In the genomic region with DNA sequence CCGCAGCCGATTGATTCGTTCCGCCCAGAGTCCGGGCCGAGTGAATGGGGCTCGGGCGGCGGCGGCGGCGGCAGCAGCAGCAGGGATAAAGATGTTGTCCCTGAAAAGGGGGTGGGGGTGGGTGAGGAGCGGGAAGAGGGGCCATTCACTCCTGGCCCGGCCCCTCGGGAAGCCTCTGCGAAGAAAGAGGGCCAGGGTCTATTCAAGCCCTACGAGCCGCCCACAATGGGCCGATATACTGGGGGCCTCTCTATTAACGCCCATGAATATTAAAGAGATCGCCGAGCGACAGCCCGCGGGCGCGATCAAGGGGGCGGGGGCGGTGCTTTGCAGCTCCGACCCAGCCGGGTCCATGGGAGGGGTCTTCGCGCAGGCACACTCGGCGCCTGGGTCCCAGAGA, we compare ENCODE assay signal across 12 mouse cellular contexts. TPM values are rescaled to one million over a fixed set of nuclear protein-coding genes. Genes with fewer than 3 reads are reported as not detected.
DNase-seq lines count a peak whose midpoint lies in the region; ATAC-seq and TF ChIP-seq lines count a peak whose summit lies in the region.
"Had no signal": no experiment of that assay in that cellular context is flagged by ENCODE, and none has a peak within 500 bp of the region (broad histone marks: within the 10 kb centered on the region; RNA-seq: fewer than 3 reads in every experiment).

No protein-coding gene starts in this region.

- peaks cover 56% of the 10 kb centered on the region for H3K4me1 ChIP-seq in kidney, embryonic 15.5 days
- peaks cover 67% of the 10 kb centered on the region for H3K4me1 ChIP-seq in embryonic facial prominence, embryonic 10.5 days
- peaks cover 9% of the 10 kb centered on the region for H3K4me1 ChIP-seq in hindbrain, postnatal 0 days (ENCODE audit: insufficient read depth, low read length)
- H3K4me1 ChIP-seq in neural tube, embryonic 13.5 days (replicated peaks): peaks cover 59% of the 10 kb centered on the region

- WGBS in kidney, embryonic 15.5 days: 1% methylated on average over 35 of the region's 35 CpGs
- 1% methylated on average over 35 of the region's 35 CpGs for WGBS in embryonic facial prominence, embryonic 10.5 days
- under 1% methylated on average over 34 of the region's 35 CpGs for WGBS in hindbrain, postnatal 0 days
- under 1% methylated on average over 35 of the region's 35 CpGs for WGBS in neural tube, embryonic 13.5 days

- peak overlapping the region; percentile 46 for H3K4me2 ChIP-seq in kidney, embryonic 15.5 days
- H3K4me2 ChIP-seq in hindbrain, postnatal 0 days (ENCODE audit: low read depth, low read length): peak overlapping the region; percentile 25
- peak overlapping the region; percentile 53 for H3K4me2 ChIP-seq in neural tube, embryonic 13.5 days

- TF ChIP-seq CTCF in hindbrain, postnatal 0 days (IDR thresholded peaks at IDR 0.05; ENCODE audit: low read depth): no peak

- H3K27ac ChIP-seq in kidney, embryonic 15.5 days: no peak overlapping the region
- peak overlapping the region; percentile 70 for H3K27ac ChIP-seq in embryonic facial prominence, embryonic 10.5 days (replicated peaks)
- no peak overlapping the region for H3K27ac ChIP-seq in hindbrain, postnatal 0 days
- peak overlapping the region; percentile 86 for H3K27ac ChIP-seq in neural tube, embryonic 13.5 days (replicated peaks)

- ATAC-seq in kidney, embryonic 15.5 days (replicated peaks; ENCODE audit: low FRiP score): no peak
- ATAC-seq in hindbrain, postnatal 0 days: peak; percentile 46; the same call in 1 of the 2 replicates
- ATAC-seq in neural tube, embryonic 13.5 days (ENCODE audit: low read depth): peak; percentile 67
- no peak for ATAC-seq in monocyte, adult 5-6 weeks (replicated peaks; ENCODE audit: insufficient number of reproducible peaks, low FRiP score, low TSS enrichment, poor library complexity, severe bottlenecking)

- no peak for DNase-seq in kidney, adult 11 months
- peak; percentile 79 for DNase-seq in embryonic facial prominence, embryonic 10.5 days (ENCODE audit: low spot score)
- peak; percentile 18 for DNase-seq in hindbrain, postnatal 0 days (ENCODE audit: low spot score)
- DNase-seq in cerebellum, adult 18-20 months: no peak
- no peak for DNase-seq in right cerebral cortex, adult 18-20 months
- DNase-seq: layer of hippocampus, adult 9-11 months; thymus, adult 2 months had no signal

- H3K4me3 ChIP-seq in kidney, embryonic 15.5 days (replicated peaks): peak overlapping the region; percentile 20
- H3K4me3 ChIP-seq in embryonic facial prominence, embryonic 10.5 days: peak overlapping the region; percentile 46
- H3K4me3 ChIP-seq in hindbrain, postnatal 0 days (ENCODE audit: low read length): peak overlapping the region; percentile 16
- peak overlapping the region; percentile 42 for H3K4me3 ChIP-seq in neural tube, embryonic 13.5 days
- H3K4me3 ChIP-seq: myocyte had no signal

- no peaks in the 10 kb centered on the region for H3K9me3 ChIP-seq in kidney, embryonic 15.5 days (replicated peaks)
- H3K9me3 ChIP-seq in embryonic facial prominence, embryonic 10.5 days: no peaks in the 10 kb centered on the region
- H3K9me3 ChIP-seq in hindbrain, postnatal 0 days (ENCODE audit: low read length): no peaks in the 10 kb centered on the region
- no peaks in the 10 kb centered on the region for H3K9me3 ChIP-seq in neural tube, embryonic 13.5 days

- no peaks in the 10 kb centered on the region for H3K36me3 ChIP-seq in kidney, embryonic 15.5 days
- H3K36me3 ChIP-seq in embryonic facial prominence, embryonic 10.5 days (replicated peaks): no peaks in the 10 kb centered on the region
- no peaks in the 10 kb centered on the region for H3K36me3 ChIP-seq in hindbrain, postnatal 0 days (ENCODE audit: insufficient read depth, low read length)
- H3K36me3 ChIP-seq in neural tube, embryonic 13.5 days: no peaks in the 10 kb centered on the region
- H3K36me3 ChIP-seq: G1E had no signal

- H3K9ac ChIP-seq in kidney, embryonic 15.5 days: no peak overlapping the region
- H3K9ac ChIP-seq in hindbrain, postnatal 0 days (replicated peaks; ENCODE audit: low read length): no peak overlapping the region
- H3K9ac ChIP-seq in neural tube, embryonic 13.5 days: peak overlapping the region; percentile 66

- peaks cover 100% of the 10 kb centered on the region for H3K27me3 ChIP-seq in kidney, embryonic 15.5 days
- peaks cover 100% of the 10 kb centered on the region for H3K27me3 ChIP-seq in embryonic facial prominence, embryonic 10.5 days (replicated peaks; ENCODE audit: low read depth, poor library complexity, severe bottlenecking)
- peaks cover 79% of the 10 kb centered on the region for H3K27me3 ChIP-seq in hindbrain, postnatal 0 days (ENCODE audit: insufficient read depth, low read length)
- H3K27me3 ChIP-seq in neural tube, embryonic 13.5 days: peaks cover 99% of the 10 kb centered on the region

RNA-seq across cellular contexts. Expression of a gene that starts 3.1 kb away (rescaled TPM):
- not detected in 2 replicates for polyA plus RNA-seq in kidney, embryonic 15.5 days (2015; fragmentation: Nextera tagmentation; extraction: Ambion mirVana)
- polyA plus RNA-seq in embryonic facial prominence, embryonic 10.5 days (2016; fragmentation: Nextera tagmentation; extraction: Ambion mirVana): 6.9 and 7.2 TPM in 2 replicates
- not detected in 2 replicates for total RNA-seq in hindbrain, postnatal 0 days (2014; rRNA removed)
- polyA plus RNA-seq in hindbrain, postnatal 0 days (2015; fragmentation: Nextera tagmentation; extraction: Ambion mirVana): 0.16 and 0.24 TPM in 2 replicates
- 36.4 and 45.9 TPM in 2 replicates for polyA plus RNA-seq in neural tube, embryonic 13.5 days (2015; fragmentation: Nextera tagmentation; extraction: Ambion mirVana)
- total RNA-seq in monocyte, adult 5-6 weeks (2017): not detected in 3 replicates
- polyA plus RNA-seq: G1E, myocyte had no signal

RNA-seq across cellular contexts. Expression of a gene that starts 33.8 kb away (rescaled TPM):
- 75.7 and 77.7 TPM in 2 replicates for polyA plus RNA-seq in kidney, embryonic 15.5 days (2015; fragmentation: Nextera tagmentation; extraction: Ambion mirVana)
- 107 and 112 TPM in 2 replicates for polyA plus RNA-seq in embryonic facial prominence, embryonic 10.5 days (2016; fragmentation: Nextera tagmentation; extraction: Ambion mirVana)
- 17.2 and 31.1 TPM in 2 replicates for total RNA-seq in hindbrain, postnatal 0 days (2014; rRNA removed)
- 35.6 and 36.5 TPM in 2 replicates for polyA plus RNA-seq in hindbrain, postnatal 0 days (2015; fragmentation: Nextera tagmentation; extraction: Ambion mirVana)
- 41.9 and 42.6 TPM in 2 replicates for polyA plus RNA-seq in neural tube, embryonic 13.5 days (2015; fragmentation: Nextera tagmentation; extraction: Ambion mirVana)
- 25.4 to 40.2 TPM (median 28.2 TPM) in 3 replicates for total RNA-seq in monocyte, adult 5-6 weeks (2017)

RNA-seq across cellular contexts. Expression of a gene that starts 51.4 kb away (rescaled TPM):
- polyA plus RNA-seq in kidney, embryonic 15.5 days (2015; fragmentation: Nextera tagmentation; extraction: Ambion mirVana): 43.9 and 46.2 TPM in 2 replicates
- polyA plus RNA-seq in embryonic facial prominence, embryonic 10.5 days (2016; fragmentation: Nextera tagmentation; extraction: Ambion mirVana): 62.8 and 64.8 TPM in 2 replicates
- total RNA-seq in hindbrain, postnatal 0 days (2014; rRNA removed): 52.1 and 57.5 TPM in 2 replicates
- polyA plus RNA-seq in hindbrain, postnatal 0 days (2015; fragmentation: Nextera tagmentation; extraction: Ambion mirVana): 11.3 and 13.1 TPM in 2 replicates
- polyA plus RNA-seq in neural tube, embryonic 13.5 days (2015; fragmentation: Nextera tagmentation; extraction: Ambion mirVana): 19.3 and 21.6 TPM in 2 replicates
- 22.7 to 41.9 TPM (median 30.4 TPM) in 3 replicates for total RNA-seq in monocyte, adult 5-6 weeks (2017)

Comparison
In these comparisons a context has a peak if more than half of its experiments do, and no peak if none do; other contexts are left out.
1. ATAC-seq: peak in hindbrain, postnatal 0 days (single experiment) and neural tube, embryonic 13.5 days (single experiment); none in kidney, embryonic 15.5 days (single experiment) and monocyte, adult 5-6 weeks (single experiment).
2. H3K27ac ChIP-seq: peak in embryonic facial prominence, embryonic 10.5 days (single experiment) and neural tube, embryonic 13.5 days (single experiment); none in kidney, embryonic 15.5 days (single experiment) and hindbrain, postnatal 0 days (single experiment).
3. DNase-seq: peak in embryonic facial prominence, embryonic 10.5 days (single experiment) and hindbrain, postnatal 0 days (single experiment); none in kidney, adult 11 months (single experiment), cerebellum, adult 18-20 months (0 of 2) and right cerebral cortex, adult 18-20 months (single experiment).
4. Peak in every context shown above with its lines, with median percentiles within 50 percentile points of each other: H3K4me2 ChIP-seq and H3K4me3 ChIP-seq.